Mouse (Mus musculus): ENCODE results near the gene Acat1. TPM values are rescaled to one million over a fixed set of nuclear protein-coding genes. Genes with fewer than 3 reads are reported as not detected.

Acat1 gene
- total and polyA plus RNA-seq, 2 experiments, result 101 to 321 TPM

DNA sequence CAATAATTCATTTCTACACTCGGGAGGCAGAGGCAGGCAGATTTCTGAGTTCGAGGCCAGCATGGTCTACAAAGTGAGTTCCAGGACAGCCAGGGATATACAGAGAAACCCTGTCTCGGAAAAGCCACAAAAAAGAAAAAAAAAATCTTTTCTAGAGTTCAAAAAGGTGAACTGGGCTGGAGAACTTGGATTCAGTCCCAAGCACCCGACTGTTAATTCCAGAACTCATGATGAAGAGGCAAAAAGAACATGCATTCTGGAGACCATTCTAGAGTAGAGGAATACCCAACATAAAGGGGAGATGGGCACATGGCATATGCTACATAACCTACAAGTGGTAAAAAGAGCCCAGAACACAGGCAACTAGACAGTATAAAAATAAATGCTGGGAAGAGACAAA, 2.4 kb downstream of the Acat1 start:
- no peaks in the 10 kb centered on the region for H3K27me3 ChIP-seq (ENCODE audit: control insufficient read depth, insufficient read depth, low read length)
- H3K36me3 ChIP-seq (ENCODE audit: control insufficient read depth, insufficient read depth, low read length), result 0 out of 2 replicates have a peak, but pooled peaks cover 2% of the 10 kb centered on the region
- H3K27ac ChIP-seq (replicated peaks; ENCODE audit: insufficient read depth, low read depth, low read length), result peak overlapping the region; percentile 57
- no peak for TF ChIP-seq CTCF (IDR thresholded peaks at IDR 0.05; ENCODE audit: low read depth, low read length)
- peak overlapping the region; percentile 29; the same call in 1 of the 2 replicates for H3K4me3 ChIP-seq (ENCODE audit: insufficient read depth, low read depth, low read length)
- peak; percentile 71 for DNase-seq (ENCODE audit: extremely low read depth, low read depth, low spot score)
- peaks cover 37% of the 10 kb centered on the region for H3K4me1 ChIP-seq (ENCODE audit: control insufficient read depth, insufficient read depth, low read length)
- no peak overlapping the region for H3K9ac ChIP-seq (ENCODE audit: low read depth, low read length)
- WGBS, result 28% methylated on average over 4 of the region's 4 CpGs
- H3K79me2 ChIP-seq (ENCODE audit: control insufficient read depth, insufficient read depth, low read length), result peaks cover 34% of the 10 kb centered on the region

GRCm38 (mm10) chr9:53607192-53607591, 3.0 kb downstream of the Acat1 start:
- no peak overlapping the region; the same call in 1 of the 2 replicates for H3K4me3 ChIP-seq (ENCODE audit: insufficient read depth, low read depth, low read length)
- H3K27ac ChIP-seq (replicated peaks; ENCODE audit: insufficient read depth, low read depth, low read length), result peak overlapping the region; percentile 84
- 0 out of 2 replicates have a peak, but pooled peaks cover 2% of the 10 kb centered on the region for H3K36me3 ChIP-seq (ENCODE audit: control insufficient read depth, insufficient read depth, low read length)
- peak; percentile 92 for DNase-seq (ENCODE audit: extremely low read depth, low read depth, low spot score)
- 26% methylated on average over 3 of the region's 3 CpGs for WGBS
- peaks cover 36% of the 10 kb centered on the region for H3K79me2 ChIP-seq (ENCODE audit: control insufficient read depth, insufficient read depth, low read length)
- TF ChIP-seq POLR2A (IDR thresholded peaks at IDR 0.05; ENCODE audit: extremely low read depth, insufficient read depth, low read length) (no peak), CTCF (IDR thresholded peaks at IDR 0.05; ENCODE audit: low read depth, low read length) (no peak)
- H3K9ac ChIP-seq (ENCODE audit: low read depth, low read length), result peak overlapping the region; percentile 36; the same call in 1 of the 2 replicates
- H3K27me3 ChIP-seq (ENCODE audit: control insufficient read depth, insufficient read depth, low read length), result no peaks in the 10 kb centered on the region
- H3K4me1 ChIP-seq (ENCODE audit: control insufficient read depth, insufficient read depth, low read length), result peaks cover 39% of the 10 kb centered on the region

- peak; percentile 42 for DNase-seq (ENCODE audit: extremely low read depth, low read depth, low spot score)
- Histone ChIP-seq H3K9ac (ENCODE audit: low read depth, low read length) (peak overlapping the region; percentile 7; the same call in 1 of the 2 replicates), H3K27me3 (ENCODE audit: control insufficient read depth, insufficient read depth, low read length) (no peaks in the 10 kb centered on the region), H3K79me2 (ENCODE audit: control insufficient read depth, insufficient read depth, low read length) (peaks cover 41% of the 10 kb centered on the region), H3K4me1 (ENCODE audit: control insufficient read depth, insufficient read depth, low read length) (peaks cover 47% of the 10 kb centered on the region), H3K4me3 (ENCODE audit: insufficient read depth, low read depth, low read length) (no peak overlapping the region), H3K36me3 (ENCODE audit: control insufficient read depth, insufficient read depth, low read length) (0 out of 2 replicates have a peak, but pooled peaks cover 2% of the 10 kb centered on the region), H3K27ac (replicated peaks; ENCODE audit: insufficient read depth, low read depth, low read length) (peak overlapping the region; percentile 35)
- WGBS, result 51% methylated on average over 5 of the region's 5 CpGs
- TF ChIP-seq POLR2A (IDR thresholded peaks at IDR 0.05; ENCODE audit: extremely low read depth, insufficient read depth, low read length) (no peak), CTCF (IDR thresholded peaks at IDR 0.05; ENCODE audit: low read depth, low read length) (no peak)
Observed at GRCm38 (mm10) chr9:53604954-53605353, 5.2 kb downstream of the Acat1 start.

- peaks cover 45% of the 10 kb centered on the region for H3K79me2 ChIP-seq (ENCODE audit: control insufficient read depth, insufficient read depth, low read length)
- H3K27me3 ChIP-seq (ENCODE audit: control insufficient read depth, insufficient read depth, low read length), result no peaks in the 10 kb centered on the region
- peak; percentile 98 for DNase-seq (ENCODE audit: extremely low read depth, low read depth, low spot score)
- no peak for TF ChIP-seq POLR2A (IDR thresholded peaks at IDR 0.05; ENCODE audit: extremely low read depth, insufficient read depth, low read length)
- TF ChIP-seq CTCF (IDR thresholded peaks at IDR 0.05; ENCODE audit: low read depth, low read length), result no peak
- H3K4me1 ChIP-seq (ENCODE audit: control insufficient read depth, insufficient read depth, low read length), result peaks cover 53% of the 10 kb centered on the region
- WGBS, result 18% methylated on average over 3 of the region's 3 CpGs
- no peak overlapping the region for H3K4me3 ChIP-seq (ENCODE audit: insufficient read depth, low read depth, low read length)
- peaks cover 3% of the 10 kb centered on the region; the same call in 1 of the 2 replicates for H3K36me3 ChIP-seq (ENCODE audit: control insufficient read depth, insufficient read depth, low read length)
- peak overlapping the region; percentile 41 for H3K9ac ChIP-seq (ENCODE audit: low read depth, low read length)
- peak overlapping the region; percentile 95 for H3K27ac ChIP-seq (replicated peaks; ENCODE audit: insufficient read depth, low read depth, low read length)
Observed at GRCm38 (mm10) chr9:53603849-53604248, 6.3 kb downstream of the Acat1 start.

GRCm38 (mm10) chr9:53603384-53603783, 6.8 kb downstream of the Acat1 start:
- Histone ChIP-seq H3K36me3 (ENCODE audit: control insufficient read depth, insufficient read depth, low read length) (peaks cover 3% of the 10 kb centered on the region; the same call in 1 of the 2 replicates), H3K4me3 (ENCODE audit: insufficient read depth, low read depth, low read length) (no peak overlapping the region), H3K9ac (ENCODE audit: low read depth, low read length) (peak overlapping the region; percentile 41), H3K4me1 (ENCODE audit: control insufficient read depth, insufficient read depth, low read length) (peaks cover 58% of the 10 kb centered on the region), H3K27ac (replicated peaks; ENCODE audit: insufficient read depth, low read depth, low read length) (peak overlapping the region; percentile 95), H3K79me2 (ENCODE audit: control insufficient read depth, insufficient read depth, low read length) (peaks cover 50% of the 10 kb centered on the region), H3K27me3 (ENCODE audit: control insufficient read depth, insufficient read depth, low read length) (no peaks in the 10 kb centered on the region)
- TF ChIP-seq POLR2A (IDR thresholded peaks at IDR 0.05; ENCODE audit: extremely low read depth, insufficient read depth, low read length), result no peak
- TF ChIP-seq CTCF (IDR thresholded peaks at IDR 0.05; ENCODE audit: low read depth, low read length), result no peak
- no peak for DNase-seq (ENCODE audit: extremely low read depth, low read depth, low spot score)
- 85% methylated on average over 1 of the region's 1 CpGs for WGBS

DNA sequence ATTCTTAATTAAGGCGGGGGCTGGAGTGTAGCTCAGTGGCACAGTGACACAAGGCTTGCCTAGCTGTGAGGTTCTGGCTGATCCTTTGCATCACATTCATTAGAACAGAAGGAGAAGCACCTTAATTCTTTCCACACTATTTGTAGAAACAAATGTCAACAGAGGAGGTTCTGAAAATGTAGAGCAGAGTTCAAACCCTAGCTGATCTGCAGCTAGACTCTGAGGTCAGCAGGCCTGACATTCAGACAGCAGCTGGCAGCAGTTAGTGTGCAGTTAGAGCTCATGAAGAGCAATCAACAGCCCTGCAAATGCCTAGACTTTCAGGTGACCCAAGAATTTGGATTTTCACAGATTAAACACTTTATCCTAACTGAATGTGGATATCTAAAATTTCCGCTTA, 8.6 kb downstream of the Acat1 start:
- no peak for TF ChIP-seq POLR2A (IDR thresholded peaks at IDR 0.05; ENCODE audit: extremely low read depth, insufficient read depth, low read length)
- TF ChIP-seq CTCF (IDR thresholded peaks at IDR 0.05; ENCODE audit: low read depth, low read length), result no peak
- peak; percentile 98 for DNase-seq (ENCODE audit: extremely low read depth, low read depth, low spot score)
- no peaks in the 10 kb centered on the region for H3K27me3 ChIP-seq (ENCODE audit: control insufficient read depth, insufficient read depth, low read length)
- H3K4me1 ChIP-seq (ENCODE audit: control insufficient read depth, insufficient read depth, low read length), result peaks cover 64% of the 10 kb centered on the region
- WGBS, result 27% methylated on average over 2 of the region's 2 CpGs
- H3K36me3 ChIP-seq (ENCODE audit: control insufficient read depth, insufficient read depth, low read length), result peaks cover 7% of the 10 kb centered on the region
- H3K27ac ChIP-seq (replicated peaks; ENCODE audit: insufficient read depth, low read depth, low read length), result peak overlapping the region; percentile 77
- H3K9ac ChIP-seq (ENCODE audit: low read depth, low read length), result no peak overlapping the region
- H3K79me2 ChIP-seq (ENCODE audit: control insufficient read depth, insufficient read depth, low read length), result peaks cover 51% of the 10 kb centered on the region
- no peak overlapping the region for H3K4me3 ChIP-seq (ENCODE audit: insufficient read depth, low read depth, low read length)

All from liver, adult 2 months (tissue).